Mouse (Mus musculus) adrenal gland, postnatal 4 days (tissue): ENCODE data around the gene Itk. TPM values are rescaled to one million over a fixed set of nuclear protein-coding genes. Genes with fewer than 3 reads are reported as not detected.
A peak's percentile ranks its signal among the peaks of the same experiment; 100 is the strongest.
"Not testable (repeated sequence)": the region's sequence is repeated elsewhere in the genome, so short reads cannot be mapped to it uniquely, and the experiment has no call there.

Experiments used
- DNase-seq, 2 experiments: peaks; one replicate each; pipeline ENCODE4 v3.0.0; 2021 to 2022; ENCODE audit warnings: low spot score in 2 of 2, mixed read lengths in 2 of 2
- long read RNA-seq, 2 experiments: library from polyadenylated mRNA; stranded (forward); transcript quantifications; one replicate each; pipeline ENCODE4 v2.0.0; 2021
- total RNA-seq, 2 experiments: library from RNA; stranded (reverse); gene quantifications; 2 replicates each; pipeline ENCODE4 v1.2.3; 2021

Itk gene
- total RNA-seq: under 1 TPM; 0.36 to 0.37 TPM
- long read RNA-seq, experiment 1: 0 reads
- long read RNA-seq, experiment 2: 0 reads

DNA sequence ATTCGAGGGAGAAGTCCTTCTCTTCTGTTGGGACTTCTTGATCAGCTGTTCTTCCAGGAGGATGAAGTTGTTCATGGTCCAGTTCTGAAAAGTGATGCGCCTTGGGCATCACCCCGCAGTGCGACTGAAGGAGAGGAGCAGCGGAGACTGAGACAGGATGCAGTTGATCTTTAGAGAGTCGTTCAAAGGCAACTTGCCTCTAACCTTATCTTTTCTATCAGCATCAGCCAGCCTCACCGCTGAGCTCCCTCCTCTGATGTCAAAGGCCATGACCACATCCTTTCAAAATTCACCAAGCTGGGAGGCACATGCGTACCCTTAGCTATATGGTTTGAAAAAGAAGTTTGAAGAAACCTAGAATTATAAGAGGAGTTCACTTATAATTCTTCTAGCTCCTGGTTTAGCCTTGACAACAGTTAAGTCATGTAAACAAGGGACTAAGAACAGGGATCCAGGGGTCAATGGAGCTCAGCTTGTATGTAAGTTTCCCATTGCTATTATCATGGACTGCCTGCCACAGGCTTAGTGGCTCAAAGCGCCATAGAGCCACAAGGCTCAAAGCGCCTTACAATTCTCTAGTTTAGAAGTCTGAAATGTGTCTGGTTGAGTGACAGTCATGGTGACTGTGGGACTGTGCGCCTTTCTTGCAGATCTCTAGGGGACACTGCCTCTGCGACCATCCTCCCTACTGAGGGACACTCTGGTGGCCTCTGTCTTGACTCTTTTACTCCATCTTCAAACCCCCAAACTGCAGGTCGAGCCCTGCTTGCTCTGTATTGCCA lies at the start of gene Itk:
Itk (minus strand) TSS at position 180 of the 782 bp plus-strand sequence.
- no peak for DNase-seq

DNA sequence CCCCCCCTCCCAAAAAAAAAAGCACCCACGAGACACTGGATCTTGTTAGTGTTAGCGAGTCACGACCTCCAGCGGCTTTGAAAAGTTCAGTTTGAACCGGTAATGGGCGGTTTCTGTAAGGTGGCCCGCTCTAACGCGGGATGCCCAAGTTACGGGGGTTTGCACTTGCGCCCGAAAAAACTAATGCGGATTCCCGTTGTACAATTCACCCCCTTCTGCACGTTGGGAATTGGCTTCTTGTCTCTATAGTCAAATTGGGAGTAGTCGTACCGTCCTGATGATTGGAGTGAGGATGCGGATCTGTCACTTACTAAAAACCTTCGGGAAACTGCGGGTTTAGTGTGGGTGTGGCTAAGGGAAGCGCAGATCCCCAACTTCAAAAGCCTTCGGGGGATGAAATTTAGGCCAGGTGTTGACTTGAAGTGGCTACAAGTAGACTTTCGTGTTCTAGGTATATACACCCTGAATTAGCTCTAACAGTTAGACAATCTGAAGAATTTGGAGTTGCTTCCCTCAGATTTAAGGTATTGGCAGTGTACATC lies 48.2 kb upstream of the Itk start:
- no peak for DNase-seq

DNA sequence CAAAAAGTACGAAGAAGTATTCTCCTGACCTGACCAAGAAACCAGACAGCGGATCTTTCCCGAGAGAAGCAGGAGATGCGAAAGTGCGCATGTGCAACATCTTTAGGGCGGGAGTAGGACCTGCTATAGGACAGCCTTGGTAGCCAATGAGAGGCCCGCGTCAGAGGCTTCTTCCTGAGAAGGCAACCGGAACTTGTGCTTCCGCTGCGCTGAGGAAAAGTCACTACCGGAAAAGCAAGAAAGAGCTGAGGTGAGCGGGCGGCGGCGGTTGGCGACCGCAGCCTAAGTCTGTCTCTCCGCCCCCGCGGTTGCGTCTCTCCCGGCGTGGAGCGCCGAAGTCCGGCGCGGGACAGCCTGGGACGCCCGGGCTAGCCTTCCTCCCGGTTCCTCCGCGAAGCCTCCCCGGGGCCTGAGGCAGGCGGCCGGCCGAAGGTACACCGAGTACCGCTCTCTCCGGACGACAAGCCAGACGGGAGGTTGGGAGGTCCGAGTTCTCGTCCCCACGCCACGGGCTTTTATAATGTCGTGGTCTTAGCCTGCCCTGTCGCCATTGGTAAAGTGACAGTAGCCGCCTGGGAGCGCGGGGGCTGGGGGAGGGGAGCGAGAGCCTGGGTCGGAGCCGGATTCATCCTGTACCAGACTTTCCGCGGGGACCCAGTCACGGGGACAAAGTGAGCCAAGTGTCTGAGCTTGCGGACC lies 47.6 kb upstream of the Itk start, which contains the start of gene Med7:
Med7 (plus strand) TSS at position 166 of the 699 bp plus-strand sequence.
- peak; percentile 75 to 84 for DNase-seq

GRCm38 (mm10) chr11:46435363-46435762 lies 46.0 kb upstream of the Itk start:
- no peak for DNase-seq

GRCm38 (mm10) chr11:46431129-46431528 lies 41.8 kb upstream of the Itk start:
- peak; percentile 27 to 66 for DNase-seq

DNA sequence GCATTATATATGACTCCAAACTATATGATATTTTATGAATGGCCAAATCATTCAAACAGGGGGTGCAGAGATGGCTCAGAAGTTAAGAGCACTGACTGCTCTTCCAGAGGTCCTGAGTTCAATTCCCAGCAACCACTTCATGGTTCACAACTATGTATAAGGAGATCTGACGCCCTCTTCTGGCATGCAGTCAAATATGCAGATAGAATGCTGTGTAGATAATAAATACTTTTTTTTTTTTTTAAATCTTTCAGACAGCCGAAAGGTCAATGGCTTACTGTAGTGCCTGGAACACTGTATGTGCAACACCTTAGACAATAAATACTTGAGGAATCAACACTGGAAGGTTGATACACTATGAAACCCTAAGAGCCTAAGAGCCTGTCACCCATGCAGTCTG lies 40.8 kb upstream of the Itk start:
- no peak for DNase-seq

GRCm38 (mm10) chr11:46428131-46428530 lies 38.8 kb upstream of the Itk start:
- not testable (repeated sequence) for DNase-seq

GRCm38 (mm10) chr11:46421086-46421888 lies 32.0 kb upstream of the Itk start:
- DNase-seq: no peak

GRCm38 (mm10) chr11:46418860-46419259 lies 29.5 kb upstream of the Itk start:
- no peak for DNase-seq

DNA sequence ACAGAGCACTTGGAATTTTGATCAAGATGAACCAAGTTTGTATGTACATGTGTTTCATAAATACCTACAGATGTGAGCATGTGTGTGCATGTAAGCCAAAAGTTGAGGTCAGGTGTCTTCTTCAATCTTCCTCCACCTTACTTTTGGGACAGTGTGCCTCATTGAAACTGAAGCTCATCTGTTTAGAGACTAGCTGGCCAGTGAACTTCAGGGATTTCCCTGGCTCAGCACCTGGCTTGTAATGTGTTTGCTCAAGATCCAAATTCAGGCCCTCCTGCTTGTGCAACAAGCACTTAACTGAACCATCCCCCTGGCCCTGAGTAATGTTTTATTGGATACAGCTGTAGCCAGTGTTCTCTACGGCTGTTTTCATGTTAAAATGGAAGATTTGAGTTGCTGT lies 29.1 kb upstream of the Itk start:
- DNase-seq: no peak

DNA sequence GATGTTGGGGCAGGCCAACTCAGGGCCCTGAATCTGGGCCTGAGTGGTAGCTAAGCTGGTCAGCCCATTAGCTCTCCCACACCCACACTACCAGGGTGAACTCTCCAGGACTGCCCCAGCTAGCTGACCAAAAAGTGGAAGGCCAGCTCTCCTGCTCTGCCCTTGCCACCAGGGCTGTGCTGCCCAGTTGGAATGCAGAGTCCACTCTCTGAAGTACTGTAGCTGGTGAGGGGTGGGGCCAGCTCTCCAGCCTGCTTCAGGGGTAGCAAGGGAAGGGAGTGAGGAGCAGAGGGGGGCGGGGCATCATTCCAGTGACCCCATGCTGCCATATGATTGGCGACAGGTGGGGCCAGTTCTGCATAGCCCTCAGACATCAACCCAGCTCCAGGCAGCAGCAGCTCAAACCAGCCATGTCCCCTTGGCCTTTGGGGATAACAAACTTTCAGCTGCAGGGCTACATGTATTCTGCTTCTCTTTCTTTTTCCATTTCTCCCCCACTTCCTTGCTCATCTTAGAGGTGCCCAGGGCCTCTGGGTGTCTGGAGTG lies 20.8 kb upstream of the Itk start:
- DNase-seq: no peak

DNA sequence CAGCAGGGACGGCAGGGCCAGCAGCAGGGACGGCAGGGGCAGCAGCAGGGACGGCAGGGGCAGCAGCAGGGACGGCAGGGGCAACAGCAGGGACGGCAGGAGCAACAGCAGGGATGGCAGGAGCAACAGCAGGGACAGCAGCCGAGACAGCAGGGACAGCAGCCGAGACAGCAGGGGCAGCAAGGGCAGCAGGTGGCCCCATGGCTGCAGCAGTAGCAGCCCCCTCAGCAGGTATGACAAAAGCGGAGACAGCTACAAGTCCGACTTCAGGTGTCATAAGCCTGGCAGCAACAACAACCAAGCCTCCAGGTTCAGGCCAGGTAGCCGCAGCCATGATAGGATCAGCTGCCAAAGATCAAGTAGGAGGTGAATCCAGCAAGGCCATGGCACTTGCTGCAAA lies 17.4 kb upstream of the Itk start:
- no peak for DNase-seq

DNA sequence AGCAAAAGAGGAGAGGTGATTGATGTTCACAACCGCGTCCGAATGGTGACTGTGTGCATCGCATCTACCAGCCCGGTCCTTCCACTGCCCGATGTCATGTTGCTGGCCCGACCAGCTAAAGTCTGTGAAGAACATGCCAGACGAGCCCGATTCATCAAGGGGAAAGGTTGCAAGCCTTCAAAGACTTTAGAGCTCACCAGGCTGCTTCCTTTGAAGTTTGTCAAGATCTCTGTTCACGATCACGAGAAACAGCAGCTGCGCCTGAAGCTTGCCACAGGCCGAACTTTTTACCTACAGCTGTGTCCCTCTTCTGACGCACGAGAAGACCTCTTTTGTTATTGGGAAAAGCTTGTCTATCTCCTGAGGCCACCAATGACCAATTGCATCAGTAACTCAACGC lies 15.7 kb upstream of the Itk start:
- no peak for DNase-seq

GRCm38 (mm10) chr11:46401555-46401954 lies 12.2 kb upstream of the Itk start:
- DNase-seq: no peak

DNA sequence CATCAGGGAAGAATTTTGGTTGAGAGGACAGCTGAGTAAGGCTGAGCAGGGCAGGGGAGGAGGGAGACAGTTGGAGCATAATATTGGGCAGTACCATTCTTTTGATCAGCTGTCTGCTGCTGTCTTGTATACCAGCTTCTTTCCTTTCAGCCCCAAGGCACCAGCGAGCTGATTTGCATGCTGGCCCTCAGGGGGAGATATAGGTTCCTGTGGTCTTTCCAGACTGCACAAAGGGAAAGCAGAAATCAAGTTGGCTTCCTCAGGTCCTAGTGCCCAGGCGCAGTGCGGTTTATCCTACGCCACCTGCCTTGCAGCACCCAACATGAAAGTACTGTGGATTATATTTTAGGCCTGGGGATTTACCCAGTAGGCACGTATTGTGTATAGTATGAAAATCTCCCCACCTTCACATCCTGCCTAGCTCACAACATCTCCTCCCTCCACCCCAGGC lies 9.6 kb upstream of the Itk start:
- DNase-seq: no peak

DNA sequence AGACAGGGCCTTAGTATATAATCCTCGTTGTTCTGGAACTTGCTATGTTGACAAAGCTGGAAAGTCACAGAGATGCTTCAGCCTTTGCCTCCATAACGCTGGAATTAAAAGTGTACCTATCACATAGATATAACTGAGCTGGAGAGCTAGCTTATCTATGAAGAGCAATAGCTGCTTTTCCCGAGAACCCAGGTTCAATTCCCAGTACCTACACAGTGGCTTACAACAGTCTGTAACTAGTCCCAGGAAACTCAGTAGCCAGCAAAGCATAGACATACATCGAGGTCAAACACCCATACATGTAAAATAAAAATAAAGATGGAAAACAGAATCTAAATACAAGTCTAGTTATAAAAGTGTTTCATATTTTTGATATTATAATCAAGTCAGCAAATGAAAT lies 9.2 kb upstream of the Itk start:
- no peak for DNase-seq

- DNase-seq: no peak
Measured at GRCm38 (mm10) chr11:46397900-46398299, 8.6 kb upstream of the Itk start.

GRCm38 (mm10) chr11:46396860-46397179 lies 7.5 kb upstream of the Itk start:
- DNase-seq: no peak

- no peak for DNase-seq
Measured at GRCm38 (mm10) chr11:46396167-46396859, 7.0 kb upstream of the Itk start, which contains the start of gene Fam71b. TSS of gene Fam71b (plus strand) at chr11:46396559.

GRCm38 (mm10) chr11:46395698-46396097 lies 6.4 kb upstream of the Itk start:
- DNase-seq: no peak
